Mouse (Mus musculus) CH12.LX (cell line): ENCODE measurements around the gene Pf4. TPM values are rescaled to one million over a fixed set of nuclear protein-coding genes. Genes with fewer than 3 reads are reported as not detected.
"Not testable (repeated sequence)": the region's sequence is repeated elsewhere in the genome, so short reads cannot be mapped to it uniquely, and the experiment has no call there.

ENCODE experiments used
- DNase-seq: peaks from one replicate; pipeline ENCODE4 v3.0.0-alpha.2; 2013; ENCODE audit errors: extremely low read depth
- H3K27ac ChIP-seq: 2 replicates; pipeline ENCODE4 v1.5.1; 2012; ENCODE audit warnings: low read depth, mild to moderate bottlenecking, control low read depth, moderate library complexity; ENCODE audit not compliant: insufficient read depth
- H3K27me3 ChIP-seq: replicated peaks from 2 replicates; pipeline ENCODE3; 2012; ENCODE audit warnings: inconsistent platforms
- H3K36me3 ChIP-seq, 2 experiments: replicated peaks in 1 of 2; 2 replicates each; pipeline versions ENCODE3 to v1.6.1; 2012; ENCODE audit warnings: inconsistent platforms in 1 of 2, low read length in 1 of 2, mild to moderate bottlenecking in 1 of 2, mixed read lengths in 1 of 2, moderate library complexity in 1 of 2; ENCODE audit not compliant: control insufficient read depth in 1 of 2, insufficient read depth in 1 of 2
- H3K4me1 ChIP-seq, 2 experiments: 2 replicates each; pipeline ENCODE4 v1.6.1; 2012; ENCODE audit warnings: inconsistent platforms in 1 of 2, moderate library complexity in 1 of 2; ENCODE audit not compliant: insufficient read depth in 2 of 2, control insufficient read depth in 1 of 2
- H3K4me2 ChIP-seq: 2 replicates; pipeline ENCODE4 v1.6.1; 2012; ENCODE audit warnings: low read depth, mild to moderate bottlenecking, control low read depth; ENCODE audit not compliant: poor library complexity, insufficient read depth, severe bottlenecking
- H3K4me3 ChIP-seq, 3 experiments: fragments of 150-350 bp in 1 of 3; sonication (generic) in 1 of 3; replicated peaks in 1 of 3; 2 replicates each; pipeline versions ENCODE3 to v1.5.1; 2011 to 2012; ENCODE audit warnings: low read depth in 2 of 3, low read length in 2 of 3, mild to moderate bottlenecking in 2 of 3, moderate library complexity in 2 of 3, control low read depth in 1 of 3, improper control_type of control experiment in 1 of 3, inconsistent platforms in 1 of 3, mixed read lengths in 1 of 3; ENCODE audit not compliant: poor library complexity in 1 of 3
- H3K79me2 ChIP-seq: replicated peaks from 2 replicates; pipeline ENCODE4 v1.6.1; 2012; ENCODE audit warnings: mild to moderate bottlenecking, moderate library complexity; ENCODE audit not compliant: control insufficient read depth, poor library complexity, insufficient read depth, severe bottlenecking; ENCODE audit errors: extremely low read depth
- H3K9ac ChIP-seq: 2 replicates; pipeline ENCODE4 v1.6.1; 2012; ENCODE audit warnings: low read depth, mild to moderate bottlenecking, control low read depth, moderate library complexity; ENCODE audit not compliant: insufficient read depth
- H3K9me3 ChIP-seq: replicated peaks from 2 replicates; pipeline ENCODE3; 2012; ENCODE audit warnings: low read length, inconsistent platforms, mixed read lengths
- EP300 ChIP-seq: IDR thresholded peaks from 2 replicates; pipeline ENCODE4 v1.6.1; 2011; ENCODE audit warnings: low read length, improper control_type of control experiment
- HCFC1 ChIP-seq: IDR thresholded peaks from 2 replicates; pipeline ENCODE4 v1.6.1; 2012; ENCODE audit warnings: low read depth, mild to moderate bottlenecking, inconsistent platforms, low read length, improper control_type of control experiment
- JUN ChIP-seq: IDR thresholded peaks from 2 replicates; pipeline ENCODE4 v1.6.1; 2011; ENCODE audit warnings: low read depth, mild to moderate bottlenecking, low read length, improper control_type of control experiment, moderate library complexity; ENCODE audit not compliant: insufficient read depth
- JUND ChIP-seq: conservative IDR thresholded peaks from 2 replicates; pipeline ENCODE4 v1.6.1; 2011; ENCODE audit warnings: low read depth, low read length, improper control_type of control experiment
- MYC ChIP-seq: IDR thresholded peaks from 2 replicates; pipeline ENCODE4 v1.6.1; 2011; ENCODE audit warnings: low read depth, mild to moderate bottlenecking, improper control_type of control experiment, low read length
- POLR2A ChIP-seq: IDR thresholded peaks from 2 replicates; pipeline ENCODE4 v1.6.1; 2011; ENCODE audit warnings: low read depth, mild to moderate bottlenecking, improper control_type of control experiment, low read length
- SMC3 ChIP-seq: IDR thresholded peaks from 2 replicates; pipeline ENCODE4 v1.6.1; 2011; ENCODE audit warnings: low read depth, low read length, improper control_type of control experiment
- UBTF ChIP-seq: IDR thresholded peaks from 2 replicates; pipeline ENCODE4 v1.6.1; 2012; ENCODE audit warnings: low read depth, mild to moderate bottlenecking, inconsistent platforms, low read length, improper control_type of control experiment, moderate library complexity
- USF1 ChIP-seq: IDR thresholded peaks from 2 replicates; pipeline ENCODE4 v1.6.1; 2014; ENCODE audit warnings: low read depth, mild to moderate bottlenecking, inconsistent platforms, low read length, improper control_type of control experiment
- ZC3H11A ChIP-seq: IDR thresholded peaks from 2 replicates; pipeline ENCODE4 v1.6.1; 2012; ENCODE audit warnings: low read depth, mild to moderate bottlenecking, inconsistent platforms, low read length, improper control_type of control experiment
- ZNF384 ChIP-seq: IDR thresholded peaks from 2 replicates; pipeline ENCODE4 v1.6.1; 2012; ENCODE audit warnings: low read depth, low read length, improper control_type of control experiment, inconsistent platforms
- dilution Hi-C: fragments of 300-500 bp; cut with MboI; formaldehyde crosslinking; loops from 2 replicates; pipeline ENCODE4 v1.14.3; 2020; ENCODE audit warnings: low sequenced_read_pairs; ENCODE audit not compliant: extremely low pct_unique_long_range_greater_than_20kb, extremely low pct_ligation_motif_present
- in situ Hi-C: fragments of 300-500 bp; cut with MboI; formaldehyde crosslinking; loops from 3 replicates; pipeline ENCODE4 v1.14.3; 2019; ENCODE audit warnings: low sequenced_read_pairs, low pct_ligation_motif_present, low pct_unique_long_range_greater_than_20kb, mixed read lengths
- polyA plus RNA-seq: library from polyadenylated mRNA; unstranded; fragments of >175 nt; gene quantifications from 2 replicates; pipeline ENCODE4 v1.2.1, GENCODE M21; 2012; ENCODE audit warnings: low read depth; ENCODE audit not compliant: insufficient read length
- total RNA-seq, 2 experiments: library from RNA; depleted of rRNA; stranded (reverse); fragments of 300-350 nt in 1 of 2; fragments of >200 nt in 1 of 2; gene quantifications; 2 replicates each; pipeline ENCODE4 v1.2.3; 2012 to 2014

The Pf4 gene
- total and polyA plus RNA-seq, 3 experiments: not detected

DNA sequence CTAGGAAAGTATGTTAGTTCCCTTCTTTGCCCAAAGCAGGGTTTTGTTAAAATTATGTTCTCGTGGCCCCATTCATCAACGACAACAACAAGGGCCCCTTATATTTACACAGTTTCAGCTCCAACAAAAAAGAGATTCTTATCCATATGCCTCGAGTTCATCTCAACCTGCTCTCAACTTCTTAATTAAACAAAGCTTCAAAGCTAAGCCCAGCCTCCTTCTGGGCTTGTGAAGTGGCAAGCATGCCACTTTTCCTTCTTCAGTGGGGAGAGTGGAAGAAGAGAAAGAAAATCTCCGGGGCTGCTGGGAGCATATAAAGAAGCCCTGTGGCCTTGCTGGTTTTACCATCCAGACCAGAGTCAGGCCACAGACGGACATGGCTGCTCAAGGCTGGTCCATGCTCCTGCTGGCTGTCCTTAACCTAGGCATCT, 22.0 kb downstream of the Pf4 start, which contains the start of gene Cxcl15:
Cxcl15 (plus strand) TSS at position 340 of the 431 bp plus-strand sequence.
- H3K27me3 ChIP-seq: no peaks in the 10 kb centered on the region
- no peak within 1 kb of the TSS for H3K27ac ChIP-seq
- H3K79me2 ChIP-seq: no peaks in the 10 kb centered on the region
- no peak within 1 kb of the TSS for H3K4me2 ChIP-seq
- no peaks in the 10 kb centered on the region for H3K36me3 ChIP-seq
- in situ Hi-C loops: no loop called here
- dilution Hi-C loops: no loop called here
- H3K9ac ChIP-seq: no peak within 1 kb of the TSS
- no peak within 1 kb of the TSS for H3K4me3 ChIP-seq
- no peaks in the 10 kb centered on the region for H3K4me1 ChIP-seq
- TF ChIP-seq EP300: no peak
- no peak for TF ChIP-seq JUND
- TF ChIP-seq JUN: no peak
- TF ChIP-seq SMC3: no peak
- H3K9me3 ChIP-seq: no peaks in the 10 kb centered on the region
- DNase-seq: no peak

DNA sequence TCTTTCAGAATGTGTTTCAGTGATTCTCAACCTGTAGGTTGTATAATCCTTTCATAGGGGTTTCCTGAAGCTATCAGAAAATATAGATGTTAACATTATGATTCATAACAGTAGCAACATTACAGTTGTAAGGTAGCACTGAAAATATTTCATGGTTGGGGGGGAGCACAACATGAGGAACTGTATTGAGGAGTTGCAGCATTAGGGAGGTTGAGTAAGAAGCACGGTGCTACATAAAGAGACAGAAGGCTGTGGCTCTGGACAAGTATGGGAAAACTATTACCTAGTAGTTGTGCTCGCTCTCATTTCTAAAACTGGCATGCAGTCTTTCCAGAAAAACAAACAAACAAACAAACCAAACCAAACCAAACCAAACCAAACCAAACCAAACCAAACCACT, 23.2 kb downstream of the Pf4 start:
- H3K9me3 ChIP-seq, H3K4me3 ChIP-seq, H3K4me1 ChIP-seq, H3K4me2 ChIP-seq, H3K27me3 ChIP-seq, H3K36me3 ChIP-seq, H3K9ac ChIP-seq, in situ Hi-C loops, H3K79me2 ChIP-seq, H3K27ac ChIP-seq, dilution Hi-C loops, DNase-seq: not testable (repeated sequence)

DNA sequence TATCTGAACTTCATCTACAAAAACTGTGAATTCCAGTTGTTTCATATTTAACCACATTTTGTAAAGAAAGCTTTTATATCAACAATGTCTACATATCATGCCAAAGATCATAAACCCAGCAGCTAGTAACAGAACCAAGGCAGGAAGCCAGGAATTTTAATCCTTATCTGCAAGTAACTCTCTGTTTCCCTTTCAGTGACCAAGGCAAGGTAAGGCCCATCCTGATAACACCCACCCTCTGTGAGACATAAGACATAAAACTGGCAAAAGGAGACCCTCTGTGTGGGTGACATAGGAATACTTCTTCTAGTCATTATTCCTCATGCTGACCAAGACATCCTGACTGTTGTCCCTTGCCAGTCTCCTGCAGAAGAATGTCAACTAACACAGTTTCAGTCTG, 32.3 kb downstream of the Pf4 start:
- Histone ChIP-seq H3K79me2 (no peaks in the 10 kb centered on the region), H3K27ac (no peak overlapping the region), H3K4me1 (no peaks in the 10 kb centered on the region), H3K36me3 (no peaks in the 10 kb centered on the region), H3K9me3 (no peaks in the 10 kb centered on the region), H3K9ac (no peak overlapping the region), H3K27me3 (no peaks in the 10 kb centered on the region), H3K4me3 (no peak overlapping the region), H3K4me2 (no peak overlapping the region)
- DNase-seq: no peak
- TF ChIP-seq ZNF384 (no peak), USF1 (no peak)
- dilution Hi-C loops (no loop called here), in situ Hi-C loops (no loop called here)

GRCm38 (mm10) chr5:90806050-90806449, 33.8 kb downstream of the Pf4 start:
- TF ChIP-seq ZC3H11A (no peak), POLR2A (no peak), HCFC1 (no peak), MYC (no peak), JUND (no peak), UBTF (no peak)
- TF ChIP-seq, all 38 proteins: peak for 0
- DNase-seq: no peak
- dilution Hi-C loops (no loop called here), in situ Hi-C loops (no loop called here)
- no peak overlapping the region for H3K4me2 ChIP-seq
- H3K27ac ChIP-seq: no peak overlapping the region
- no peaks in the 10 kb centered on the region for H3K36me3 ChIP-seq
- no peaks in the 10 kb centered on the region for H3K4me1 ChIP-seq
- no peaks in the 10 kb centered on the region for H3K79me2 ChIP-seq
- no peaks in the 10 kb centered on the region for H3K9me3 ChIP-seq
- H3K27me3 ChIP-seq: no peaks in the 10 kb centered on the region
- no peak overlapping the region for H3K4me3 ChIP-seq
- H3K9ac ChIP-seq: no peak overlapping the region
